Mouse (Mus musculus) C2C12 (cell line): ENCODE measurements at regions not wholly inside any gene's neighbourhood (a gene's known extent, or its start where the extent isn't known, plus 50 kb on each side); places are given as distances from the start of the nearest gene placed in this dataset.

Experiments
- H3K27me3 ChIP-seq: one replicate; pipeline ENCODE4 v1.6.1; 2011; ENCODE audit not compliant: control insufficient read depth, insufficient read depth, insufficient read length
- H3K36me3 ChIP-seq: one replicate; pipeline ENCODE4 v1.6.1; 2011; ENCODE audit not compliant: control insufficient read depth, insufficient read depth
- H3K4me3 ChIP-seq: one replicate; pipeline ENCODE4 v1.5.1; 2011; ENCODE audit warnings: mild to moderate bottlenecking, control low read depth; ENCODE audit not compliant: poor library complexity, insufficient read depth, severe bottlenecking
- H3K79me2 ChIP-seq: one replicate; pipeline ENCODE4 v1.6.1; 2011; ENCODE audit not compliant: control insufficient read depth, insufficient read depth
- H3K79me3 ChIP-seq: one replicate; pipeline ENCODE4 v1.6.1; 2011; ENCODE audit warnings: low read depth, control low read depth
- H3ac ChIP-seq: one replicate; pipeline ENCODE3; 2011; ENCODE audit warnings: low read depth; ENCODE audit not compliant: control insufficient read depth, insufficient read length
- CEBPB ChIP-seq: IDR thresholded peaks from one replicate; pipeline ENCODE4 v1.6.1; 2011; ENCODE audit warnings: low read depth, mild to moderate bottlenecking, control low read depth, moderate library complexity
- CTCF ChIP-seq: IDR thresholded peaks from one replicate; pipeline ENCODE4 v1.5.1; 2011; ENCODE audit not compliant: control insufficient read depth, insufficient read depth, insufficient read length
- FOSL1 ChIP-seq: IDR thresholded peaks from one replicate; pipeline ENCODE4 v1.8.0; 2011; ENCODE audit warnings: mild to moderate bottlenecking, low read length; ENCODE audit not compliant: poor library complexity, insufficient read depth, severe bottlenecking
- MAX ChIP-seq: IDR thresholded peaks from one replicate; pipeline ENCODE4 v1.6.1; 2011; ENCODE audit warnings: mild to moderate bottlenecking, control low read depth
- MYOD1 ChIP-seq: IDR thresholded peaks from one replicate; pipeline ENCODE4 v1.6.1; 2011; ENCODE audit warnings: low read depth; ENCODE audit not compliant: control insufficient read depth, insufficient read length
- MYOG ChIP-seq: IDR thresholded peaks from one replicate; pipeline ENCODE4 v1.6.1; 2011; ENCODE audit not compliant: control insufficient read depth, insufficient read length; ENCODE audit errors: extremely low read depth
- USF1 ChIP-seq: IDR thresholded peaks from one replicate; pipeline ENCODE4 v1.6.1; 2011; ENCODE audit warnings: low read depth, mild to moderate bottlenecking, control low read depth, moderate library complexity

DNA sequence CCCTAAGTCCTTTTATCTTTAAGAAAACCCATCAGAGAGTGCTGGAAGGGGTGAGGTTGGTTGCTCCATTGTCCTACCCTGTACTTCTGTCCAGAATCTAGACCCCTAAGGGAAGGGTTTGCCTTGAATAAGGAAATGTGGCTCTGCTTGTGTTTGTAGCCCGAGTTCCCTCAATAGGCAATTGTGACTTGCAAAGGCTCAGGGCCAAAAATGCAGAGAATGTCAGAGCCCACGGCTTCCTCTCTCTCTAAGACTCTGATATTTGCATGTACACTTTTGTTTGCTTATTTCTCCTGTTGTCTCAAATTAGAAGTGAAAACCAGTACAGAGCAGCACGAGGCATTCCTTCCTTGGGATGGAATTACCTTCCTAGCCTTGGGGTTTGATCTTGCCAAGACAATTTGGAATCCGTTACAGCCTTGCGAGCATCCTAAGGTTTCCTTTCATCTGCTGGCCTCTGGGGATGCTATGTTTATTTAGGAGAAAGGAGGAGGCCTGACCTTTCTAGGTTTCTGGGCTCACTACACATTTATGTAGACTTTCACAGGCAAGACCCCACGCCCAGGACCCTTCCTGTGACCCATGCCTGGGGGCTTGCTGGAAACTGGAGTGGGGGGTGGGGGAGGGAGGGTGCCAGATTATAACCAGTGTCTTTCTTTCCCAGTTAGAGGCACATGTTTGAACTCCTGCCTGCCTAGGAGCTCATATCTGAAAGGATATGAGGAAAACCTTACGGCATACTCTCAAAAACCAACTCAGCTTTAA lies 181.8 kb downstream of the Trim29 start:
- Histone ChIP-seq H3K79me3 (no peaks in the 10 kb centered on the region), H3ac (no peak overlapping the region), H3K27me3 (peaks cover 20% of the 10 kb centered on the region), H3K36me3 (no peaks in the 10 kb centered on the region), H3K4me3 (no peak overlapping the region), H3K79me2 (no peaks in the 10 kb centered on the region)
- no peak for TF ChIP-seq MYOG
- TF ChIP-seq CTCF, result no peak
- no peak for TF ChIP-seq CEBPB
- no peak for TF ChIP-seq USF1
- no peak for TF ChIP-seq MYOD1
- TF ChIP-seq FOSL1, result no peak
- TF ChIP-seq MAX, result no peak

GRCm38 (mm10) chr9:43498596-43498995 lies 187.9 kb downstream of the Trim29 start:
- no peaks in the 10 kb centered on the region for H3K36me3 ChIP-seq
- H3K79me2 ChIP-seq, result no peaks in the 10 kb centered on the region
- peaks cover 8% of the 10 kb centered on the region for H3K27me3 ChIP-seq
- TF ChIP-seq MYOG (no peak), MAX (no peak), FOSL1 (no peak), CTCF (no peak), CEBPB (no peak), USF1 (no peak), MYOD1 (no peak)
- H3K4me3 ChIP-seq, result no peak overlapping the region
- no peak overlapping the region for H3ac ChIP-seq
- no peaks in the 10 kb centered on the region for H3K79me3 ChIP-seq

DNA sequence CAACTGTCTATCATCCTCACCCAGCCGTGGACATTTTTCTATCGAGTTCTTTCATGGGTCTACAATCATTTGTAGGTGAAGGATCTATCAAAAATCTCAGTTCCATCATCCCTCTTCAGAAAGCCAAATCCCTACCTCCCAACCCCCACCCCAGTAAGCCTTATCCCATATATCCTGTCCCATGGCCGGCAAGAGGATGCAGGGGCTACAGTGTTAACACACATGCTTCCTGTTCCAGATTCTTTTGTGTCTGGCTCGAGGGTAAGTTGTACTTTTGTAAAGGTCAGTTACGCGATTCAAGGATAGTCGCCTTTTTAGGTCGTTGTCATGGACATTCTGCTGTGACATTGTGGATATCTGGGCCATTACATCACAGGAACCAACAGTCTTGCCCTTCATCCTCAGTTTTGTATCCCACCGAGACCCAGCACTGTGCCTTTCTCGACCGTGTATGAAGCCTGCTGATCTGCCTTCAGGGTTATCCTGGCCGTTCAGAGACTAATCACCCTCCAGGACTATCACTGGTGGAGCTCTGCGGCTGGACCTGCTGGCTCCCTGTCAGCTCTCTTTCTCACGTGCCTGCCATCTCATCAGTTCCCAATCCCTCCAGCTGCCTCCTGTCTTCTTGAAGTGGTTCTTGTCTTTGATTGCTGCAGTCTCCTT lies 193.8 kb downstream of the Trim29 start:
- no peak for TF ChIP-seq MYOD1
- TF ChIP-seq USF1, result no peak
- TF ChIP-seq FOSL1, result no peak

DNA sequence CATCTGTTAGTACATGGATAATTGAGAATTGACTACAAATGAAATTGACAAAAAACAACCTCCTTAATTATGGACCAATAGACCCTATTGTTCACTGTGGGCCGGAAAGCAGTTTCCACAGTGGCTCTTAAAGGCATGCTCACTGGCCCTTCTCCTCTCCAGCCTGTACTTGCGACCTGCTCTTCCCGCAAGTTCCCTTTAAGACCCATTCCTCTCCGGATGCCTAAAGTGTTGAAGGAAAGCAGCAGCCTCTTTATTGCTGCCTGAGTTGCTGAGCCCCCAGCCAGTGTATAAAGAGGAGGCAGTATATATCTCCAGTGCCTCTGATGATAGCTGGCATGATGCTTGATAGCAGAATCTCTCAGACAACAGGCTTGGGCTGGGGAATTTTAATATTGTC lies 195.2 kb downstream of the Trim29 start:
- TF ChIP-seq MAX (no peak), MYOG (no peak), USF1 (no peak), CTCF (no peak), CEBPB (no peak), FOSL1 (no peak), MYOD1 (no peak)
- Histone ChIP-seq H3ac (no peak overlapping the region), H3K4me3 (no peak overlapping the region), H3K27me3 (no peaks in the 10 kb centered on the region), H3K79me3 (no peaks in the 10 kb centered on the region), H3K36me3 (no peaks in the 10 kb centered on the region), H3K79me2 (no peaks in the 10 kb centered on the region)

More for the DNA sequence above, 193.8 kb downstream of the Trim29 start:
- Histone ChIP-seq H3K36me3 (no peaks in the 10 kb centered on the region), H3ac (no peak overlapping the region), H3K27me3 (no peaks in the 10 kb centered on the region), H3K79me2 (no peaks in the 10 kb centered on the region), H3K4me3 (no peak overlapping the region), H3K79me3 (no peaks in the 10 kb centered on the region)

GRCm38 (mm10) chr9:43506276-43506675 lies 195.6 kb downstream of the Trim29 start:
- no peaks in the 10 kb centered on the region for H3K36me3 ChIP-seq
- H3K4me3 ChIP-seq, result no peak overlapping the region
- H3ac ChIP-seq, result no peak overlapping the region
- H3K79me3 ChIP-seq, result no peaks in the 10 kb centered on the region
- H3K79me2 ChIP-seq, result no peaks in the 10 kb centered on the region
- no peaks in the 10 kb centered on the region for H3K27me3 ChIP-seq
- TF ChIP-seq MYOD1 (no peak), CTCF (no peak), MYOG (no peak), MAX (no peak), CEBPB (no peak), FOSL1 (no peak), USF1 (no peak)
